Mouse (Mus musculus) heart, embryonic 13.5 days (tissue): ENCODE measurements around the gene F12. TPM values are rescaled to one million over a fixed set of nuclear protein-coding genes. Genes with fewer than 3 reads are reported as not detected.

Experiments
- ATAC-seq: fragments of 200-750 bp; cut with Nextera tagmentation; 2 replicates; pipeline ENCODE4 v1.8.0; 2017; ENCODE audit warnings: moderate TSS enrichment; ENCODE audit not compliant: insufficient number of reproducible peaks, low FRiP score, low TSS enrichment; ENCODE audit errors: extremely low read depth
- H3K27ac ChIP-seq: fragments of 300-500 bp; sonication (generic); replicated peaks from 2 replicates; pipeline ENCODE4 v1.5.1; 2015; ENCODE audit warnings: moderate library complexity, mild to moderate bottlenecking, inconsistent platforms
- H3K27me3 ChIP-seq: fragments of 300-500 bp; sonication (generic); replicated peaks from 2 replicates; pipeline ENCODE4 v1.6.1; 2015; ENCODE audit warnings: mild to moderate bottlenecking, inconsistent platforms
- H3K36me3 ChIP-seq: fragments of 300-500 bp; sonication (generic); 2 replicates; pipeline ENCODE4 v1.6.1; 2015; ENCODE audit warnings: mild to moderate bottlenecking, inconsistent platforms
- H3K4me1 ChIP-seq: fragments of 300-500 bp; sonication (generic); 2 replicates; pipeline ENCODE4 v1.6.1; 2015; ENCODE audit warnings: inconsistent platforms
- H3K4me2 ChIP-seq: fragments of 300-500 bp; sonication (generic); 2 replicates; pipeline ENCODE4 v1.6.1; 2015; ENCODE audit warnings: inconsistent platforms, mild to moderate bottlenecking, moderate library complexity
- H3K4me3 ChIP-seq: fragments of 300-500 bp; sonication (generic); 2 replicates; pipeline ENCODE4 v1.5.1; 2015; ENCODE audit warnings: moderate library complexity, mild to moderate bottlenecking, inconsistent platforms
- H3K9ac ChIP-seq: fragments of 300-500 bp; sonication (generic); 2 replicates; pipeline ENCODE4 v1.6.1; 2015; ENCODE audit warnings: inconsistent platforms, mild to moderate bottlenecking, moderate library complexity
- H3K9me3 ChIP-seq: fragments of 300-500 bp; sonication (generic); 2 replicates; pipeline ENCODE4 v1.6.1; 2016; ENCODE audit warnings: inconsistent platforms
- WGBS: fragments of 180-500 bp; shearing (Covaris S2); methylation state at CpG from one replicate; pipeline ENCODE4 v1.1.7; 2015; ENCODE audit warnings: mixed read lengths; 5-methylcytosine and 5-hydroxymethylcytosine counted together
- polyA plus RNA-seq: library from polyadenylated mRNA; unstranded; fragments of >200 nt; fragmentation: Nextera tagmentation; extraction: Ambion mirVana; gene quantifications from 2 replicates; pipeline ENCODE4 v1.2.1, GENCODE M21; 2015

The F12 gene
- polyA plus RNA-seq, 1 experiment from 2014 or later: 0.28 TPM

DNA sequence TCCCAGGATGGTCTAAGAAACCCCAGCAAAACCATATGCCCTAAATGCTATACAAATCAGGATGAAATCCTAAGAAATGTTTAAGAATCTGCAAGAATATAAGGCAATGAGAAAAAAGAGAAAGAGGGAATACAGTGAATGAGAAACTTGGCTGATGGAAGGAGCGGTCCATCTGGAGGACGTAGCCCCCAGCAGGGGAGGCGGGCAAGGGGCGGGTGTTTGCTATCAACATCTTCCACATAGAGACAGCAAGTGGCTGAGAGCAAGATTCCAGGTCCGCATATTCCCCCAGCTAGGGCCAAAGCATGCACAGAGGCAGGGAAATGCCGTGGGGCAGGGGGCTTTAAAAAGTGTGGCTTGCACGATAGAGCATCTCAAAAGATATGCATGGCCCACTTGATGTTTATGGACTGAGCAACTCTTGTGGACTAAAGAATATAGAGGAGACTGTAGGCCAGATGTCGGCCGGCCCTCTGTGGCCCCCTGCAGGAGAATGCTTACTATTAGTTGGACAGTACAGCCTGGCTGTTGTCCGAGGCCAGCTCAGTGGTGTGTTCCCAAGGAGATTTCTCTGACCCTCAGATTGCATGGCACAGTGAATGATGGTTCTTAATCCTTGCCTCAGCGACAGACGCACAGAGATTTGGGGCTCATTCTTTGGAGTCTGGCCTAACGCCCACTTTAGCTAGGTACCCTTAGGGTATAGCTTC is 42.4 kb upstream of the F12 start:
- peaks cover 96% of the 10 kb centered on the region for H3K27me3 ChIP-seq
- WGBS: 33% methylated on average over 13 of the region's 13 CpGs
- no peak overlapping the region for H3K9ac ChIP-seq
- peaks cover 42% of the 10 kb centered on the region for H3K4me1 ChIP-seq
- ATAC-seq: no peak
- no peaks in the 10 kb centered on the region for H3K9me3 ChIP-seq
- H3K36me3 ChIP-seq: peaks cover 6% of the 10 kb centered on the region
- no peak overlapping the region for H3K4me2 ChIP-seq
- no peak overlapping the region for H3K27ac ChIP-seq
- no peak overlapping the region for H3K4me3 ChIP-seq

DNA sequence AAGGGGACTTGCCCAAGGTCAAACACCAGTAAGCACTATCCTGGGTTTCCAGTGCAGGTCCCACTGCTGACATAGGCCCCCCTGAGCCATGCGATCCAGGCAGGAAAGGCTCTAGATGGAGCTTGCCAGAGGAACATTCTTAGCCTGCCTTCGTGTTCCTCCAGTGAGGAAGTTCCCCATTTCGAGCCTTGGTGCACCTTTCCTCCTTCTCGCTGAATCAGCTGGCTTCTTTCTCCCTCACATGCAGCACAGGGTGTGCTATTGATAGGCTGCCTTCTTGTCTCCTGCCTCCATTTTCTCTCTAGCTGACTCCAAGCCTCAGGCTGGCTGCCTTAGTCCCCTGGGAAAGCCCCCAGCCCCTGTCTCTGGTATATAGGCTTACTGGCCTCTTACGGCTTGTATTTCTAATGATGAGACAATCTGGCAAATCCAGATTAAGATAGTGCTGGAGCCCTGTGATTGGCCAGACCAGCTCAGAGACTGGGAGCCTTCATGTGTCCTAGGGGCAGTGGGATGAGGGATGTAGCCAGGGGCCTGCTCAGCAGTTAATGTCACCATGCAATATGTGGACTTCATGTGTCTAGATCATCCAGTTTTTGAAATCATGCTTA is 39.3 kb upstream of the F12 start:
- H3K4me3 ChIP-seq: no peak overlapping the region
- no peaks in the 10 kb centered on the region for H3K9me3 ChIP-seq
- H3K4me2 ChIP-seq: no peak overlapping the region
- H3K36me3 ChIP-seq: peaks cover 13% of the 10 kb centered on the region
- H3K27me3 ChIP-seq: peaks cover 76% of the 10 kb centered on the region
- no peak overlapping the region for H3K27ac ChIP-seq
- ATAC-seq: no peak
- H3K9ac ChIP-seq: no peak overlapping the region
- H3K4me1 ChIP-seq: peaks cover 23% of the 10 kb centered on the region
- WGBS: 65% methylated on average over 5 of the region's 5 CpGs

DNA sequence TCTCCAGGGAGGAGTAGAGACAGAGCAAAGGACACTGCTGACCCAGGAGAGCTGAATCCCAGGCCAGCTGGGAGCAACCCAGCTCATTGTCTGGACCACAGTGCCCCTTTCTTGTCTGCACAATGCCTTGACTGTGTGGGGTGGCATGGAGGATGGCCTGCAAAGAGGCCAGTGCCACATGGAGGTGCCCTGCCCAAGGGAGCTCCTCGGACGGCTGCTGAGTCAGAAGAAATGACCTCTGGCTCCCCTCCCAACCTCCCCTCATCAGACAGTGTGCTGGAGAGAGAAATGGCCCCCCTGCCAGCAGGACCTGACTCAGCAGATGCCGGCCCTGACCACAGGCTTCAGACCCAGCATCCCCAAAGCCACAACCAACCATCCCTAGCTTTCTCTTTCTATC is 38.6 kb upstream of the F12 start:
- WGBS: 29% methylated on average over 3 of the region's 3 CpGs
- Histone ChIP-seq H3K9me3 (no peaks in the 10 kb centered on the region), H3K4me2 (peak overlapping the region; percentile 98), H3K9ac (peak overlapping the region; percentile 40; the same call in 1 of the 2 replicates), H3K4me1 (peaks cover 20% of the 10 kb centered on the region), H3K27ac (no peak overlapping the region), H3K4me3 (peak overlapping the region; percentile 73; the same call in 1 of the 2 replicates), H3K27me3 (peaks cover 69% of the 10 kb centered on the region), H3K36me3 (peaks cover 18% of the 10 kb centered on the region)
- no peak for ATAC-seq

DNA sequence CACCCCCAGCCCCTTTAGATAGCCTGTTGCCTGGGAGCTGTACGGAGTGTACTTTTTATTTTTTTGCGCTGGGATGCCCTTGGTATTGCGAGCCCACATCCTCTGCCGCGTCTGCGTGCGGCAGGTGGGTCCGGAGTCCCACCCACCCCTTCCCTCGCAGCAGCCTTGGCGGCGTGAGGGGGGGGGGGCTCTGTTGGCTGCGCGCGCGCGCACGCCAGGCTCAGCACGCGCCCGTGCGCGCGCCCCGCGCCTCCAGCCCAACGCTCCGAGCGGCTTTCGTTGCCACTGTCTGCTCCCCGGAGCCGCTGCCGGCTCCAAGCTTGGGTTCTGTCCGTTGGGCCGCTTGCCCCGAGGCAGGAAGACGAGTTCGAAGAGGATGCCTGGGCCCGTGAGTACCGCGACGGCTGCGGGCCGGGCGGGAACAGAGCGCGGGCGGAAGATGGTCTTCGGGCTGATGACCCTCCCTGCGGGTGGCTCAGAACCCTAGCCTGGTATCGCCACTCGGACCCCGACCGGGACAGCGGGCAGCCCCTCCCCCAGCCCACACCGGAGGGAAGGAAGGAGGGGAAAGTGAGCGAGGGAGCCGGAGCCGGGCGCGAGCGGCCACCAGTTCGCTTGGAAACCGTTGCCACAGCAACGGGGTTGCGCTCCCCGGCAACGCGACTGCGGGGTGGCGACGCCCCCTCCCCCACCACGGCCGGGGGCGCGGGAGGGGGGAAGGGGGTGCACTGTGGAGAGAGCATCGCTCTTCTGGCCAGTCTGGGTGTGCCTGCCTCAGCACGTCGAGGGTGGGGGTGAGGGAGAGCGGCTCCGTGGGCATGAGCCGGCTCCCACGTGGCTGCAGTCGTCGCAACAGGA is 37.7 kb upstream of the F12 start, which contains the start of gene Prr7:
Gene Prr7, plus strand, starts transcription at position 241 of the 858 bp plus-strand sequence.
- Histone ChIP-seq H3K4me1 (peaks cover 20% of the 10 kb centered on the region), H3K27me3 (peaks cover 60% of the 10 kb centered on the region), H3K4me2 (peak within 1 kb of the TSS; percentile 98), H3K4me3 (peak within 1 kb of the TSS; percentile 73), H3K9ac (peak within 1 kb of the TSS; percentile 85), H3K27ac (no peak within 1 kb of the TSS), H3K36me3 (peaks cover 27% of the 10 kb centered on the region), H3K9me3 (no peaks in the 10 kb centered on the region)
- ATAC-seq: peak; percentile 35; the same call in 1 of the 2 replicates
- under 1% methylated on average over 80 of the region's 84 CpGs for WGBS

DNA sequence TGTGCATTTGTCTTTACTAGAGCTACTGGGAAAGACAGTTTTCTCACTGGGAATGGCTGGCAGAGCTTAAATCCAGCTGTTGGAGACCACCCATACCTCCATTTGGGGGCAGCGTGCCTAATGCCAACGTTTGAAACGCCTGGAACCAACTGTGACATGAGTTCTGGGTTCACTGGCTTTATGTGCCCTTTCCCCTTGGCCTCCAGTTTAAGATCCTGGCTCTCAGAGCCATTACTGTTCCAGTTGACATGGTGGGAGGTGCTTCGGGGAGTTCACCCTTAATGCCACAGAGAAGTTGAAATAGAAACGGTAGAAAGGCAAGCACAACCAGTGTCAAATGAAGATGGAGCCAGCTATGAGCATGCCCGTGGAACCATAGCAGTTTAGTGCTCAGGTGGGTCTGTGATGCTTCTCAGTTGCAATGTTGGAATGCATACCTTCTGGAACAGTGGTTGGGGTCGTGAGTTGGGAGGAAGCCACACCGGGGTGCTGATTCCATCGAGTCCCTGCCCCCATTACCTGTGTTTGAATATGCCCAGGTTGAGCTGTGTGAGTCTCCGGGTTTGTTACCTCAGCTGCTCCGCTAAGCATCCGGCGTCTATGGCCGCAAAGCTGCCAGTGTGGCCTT is 36.9 kb upstream of the F12 start:
- Histone ChIP-seq H3K27ac (no peak overlapping the region), H3K4me1 (peaks cover 20% of the 10 kb centered on the region), H3K4me3 (peak overlapping the region; percentile 73), H3K27me3 (peaks cover 53% of the 10 kb centered on the region), H3K9me3 (no peaks in the 10 kb centered on the region), H3K4me2 (peak overlapping the region; percentile 98), H3K9ac (peak overlapping the region; percentile 85), H3K36me3 (peaks cover 35% of the 10 kb centered on the region)
- 17% methylated on average over 14 of the region's 14 CpGs for WGBS
- ATAC-seq: no peak

DNA sequence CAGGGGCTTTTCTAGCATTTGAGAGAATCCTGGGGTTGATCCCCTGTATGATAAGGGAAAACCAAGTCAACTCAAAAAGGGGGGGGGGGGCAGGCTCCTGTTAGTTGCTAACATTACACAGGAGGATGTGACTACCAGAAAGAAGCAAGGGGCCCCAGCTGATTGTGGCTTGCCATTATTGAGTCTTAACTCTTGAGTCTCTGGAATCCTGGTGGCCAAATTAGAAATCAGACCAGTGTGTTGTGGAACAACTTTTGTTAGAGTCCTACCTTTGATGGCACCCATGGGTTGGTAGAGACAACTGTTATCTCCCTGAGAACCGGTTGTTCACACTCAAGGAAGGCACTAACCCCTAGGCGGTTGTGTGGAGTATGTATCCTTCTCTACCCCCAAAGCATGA is 36.4 kb upstream of the F12 start:
- peaks cover 39% of the 10 kb centered on the region for H3K36me3 ChIP-seq
- H3K4me2 ChIP-seq: no peak overlapping the region
- H3K4me3 ChIP-seq: no peak overlapping the region
- H3K27ac ChIP-seq: no peak overlapping the region
- H3K9me3 ChIP-seq: no peaks in the 10 kb centered on the region
- ATAC-seq: no peak
- 48% methylated on average over 2 of the region's 2 CpGs for WGBS
- H3K27me3 ChIP-seq: peaks cover 48% of the 10 kb centered on the region
- H3K9ac ChIP-seq: no peak overlapping the region
- peaks cover 20% of the 10 kb centered on the region for H3K4me1 ChIP-seq

DNA sequence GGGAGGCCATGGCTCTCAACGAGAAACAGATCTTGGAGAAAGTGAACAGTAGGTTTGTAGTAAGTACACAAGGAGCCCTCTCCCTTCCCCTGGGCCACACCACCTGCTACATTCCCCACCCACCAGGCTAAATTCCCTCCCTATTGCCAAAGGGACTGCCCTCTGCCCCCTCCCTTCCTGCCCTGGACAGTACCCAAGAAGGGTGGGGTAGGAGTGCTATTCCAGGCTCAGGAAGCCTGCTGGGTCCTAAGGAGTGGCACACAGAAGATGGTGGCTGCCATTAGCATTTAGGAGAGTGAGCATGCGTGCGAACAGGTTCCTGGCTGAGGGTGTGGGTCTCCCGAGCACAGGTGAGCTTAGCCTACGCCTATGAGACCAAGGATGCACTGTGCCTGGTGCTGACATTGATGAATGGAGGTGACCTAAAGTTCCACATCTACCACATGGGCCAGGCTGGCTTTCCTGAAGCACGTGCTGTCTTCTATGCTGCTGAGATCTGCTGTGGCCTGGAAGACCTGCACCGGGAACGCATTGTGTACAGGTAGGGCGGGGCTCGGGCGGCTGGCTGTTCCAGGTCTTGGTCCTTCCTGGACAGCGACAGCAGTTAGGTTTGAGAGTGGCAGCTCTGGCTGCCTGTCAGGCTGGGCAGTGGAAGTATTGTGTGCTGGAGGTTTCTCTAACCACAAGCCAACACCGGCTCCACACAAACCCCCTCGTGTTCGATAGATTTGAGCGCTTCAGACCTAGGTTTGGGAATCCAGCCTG is 25.4 kb upstream of the F12 start:
- Histone ChIP-seq H3K4me3 (no peak overlapping the region), H3K9ac (no peak overlapping the region), H3K27me3 (no peaks in the 10 kb centered on the region), H3K27ac (no peak overlapping the region), H3K9me3 (no peaks in the 10 kb centered on the region), H3K36me3 (peaks cover 79% of the 10 kb centered on the region), H3K4me2 (no peak overlapping the region), H3K4me1 (peaks cover 19% of the 10 kb centered on the region)
- ATAC-seq: no peak
- 89% methylated on average over 16 of the region's 16 CpGs for WGBS

DNA sequence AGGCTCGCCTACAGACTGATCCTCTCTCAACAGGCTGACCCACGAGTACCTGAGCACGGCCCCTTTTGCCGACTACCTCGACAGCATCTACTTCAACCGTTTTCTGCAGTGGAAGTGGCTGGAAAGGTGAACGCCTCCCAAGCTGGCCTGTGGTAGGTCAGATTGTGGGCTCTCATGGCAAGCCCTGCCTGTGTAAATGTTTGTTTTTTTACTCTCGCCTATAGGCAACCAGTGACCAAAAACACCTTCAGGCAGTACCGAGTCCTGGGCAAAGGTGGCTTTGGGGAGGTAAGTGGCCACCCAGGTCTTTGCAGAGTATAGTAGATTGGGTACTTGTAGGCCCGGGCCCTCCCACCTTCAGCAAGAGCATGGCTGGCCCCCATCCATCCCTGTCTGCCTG is 24.7 kb upstream of the F12 start:
- Histone ChIP-seq H3K4me2 (no peak overlapping the region), H3K4me1 (peaks cover 26% of the 10 kb centered on the region), H3K27me3 (no peaks in the 10 kb centered on the region), H3K27ac (no peak overlapping the region), H3K9ac (no peak overlapping the region), H3K36me3 (peaks cover 72% of the 10 kb centered on the region), H3K9me3 (no peaks in the 10 kb centered on the region), H3K4me3 (no peak overlapping the region)
- ATAC-seq: no peak
- 89% methylated on average over 10 of the region's 10 CpGs for WGBS

DNA sequence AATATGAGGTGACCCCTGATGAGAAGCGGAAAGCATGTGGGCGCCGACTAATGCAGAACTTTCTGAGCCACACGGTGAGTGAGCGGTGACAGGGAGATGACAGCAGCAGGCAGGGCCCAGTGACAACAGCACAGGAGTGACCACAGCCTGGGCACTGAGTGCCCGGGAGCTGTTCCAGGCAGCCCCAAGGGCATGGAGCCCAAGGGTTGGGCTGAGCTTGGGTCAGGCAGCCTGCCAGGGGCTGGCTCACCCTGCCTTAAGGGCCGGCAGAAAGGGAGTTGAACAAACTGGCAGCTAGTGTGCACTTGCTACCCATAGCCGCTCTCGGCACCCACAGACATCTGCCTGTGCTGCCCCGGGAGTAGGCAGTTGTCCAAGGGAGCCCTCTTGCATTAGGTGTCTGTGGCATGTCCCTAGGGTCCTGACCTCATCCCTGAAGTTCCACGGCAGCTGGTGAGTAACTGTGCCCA is 24.0 kb upstream of the F12 start:
- Histone ChIP-seq H3K4me2 (no peak overlapping the region), H3K4me1 (peaks cover 32% of the 10 kb centered on the region), H3K9me3 (no peaks in the 10 kb centered on the region), H3K4me3 (no peak overlapping the region), H3K36me3 (peaks cover 65% of the 10 kb centered on the region), H3K27me3 (no peaks in the 10 kb centered on the region), H3K27ac (no peak overlapping the region), H3K9ac (no peak overlapping the region)
- no peak for ATAC-seq
- WGBS: 68% methylated on average over 11 of the region's 11 CpGs

DNA sequence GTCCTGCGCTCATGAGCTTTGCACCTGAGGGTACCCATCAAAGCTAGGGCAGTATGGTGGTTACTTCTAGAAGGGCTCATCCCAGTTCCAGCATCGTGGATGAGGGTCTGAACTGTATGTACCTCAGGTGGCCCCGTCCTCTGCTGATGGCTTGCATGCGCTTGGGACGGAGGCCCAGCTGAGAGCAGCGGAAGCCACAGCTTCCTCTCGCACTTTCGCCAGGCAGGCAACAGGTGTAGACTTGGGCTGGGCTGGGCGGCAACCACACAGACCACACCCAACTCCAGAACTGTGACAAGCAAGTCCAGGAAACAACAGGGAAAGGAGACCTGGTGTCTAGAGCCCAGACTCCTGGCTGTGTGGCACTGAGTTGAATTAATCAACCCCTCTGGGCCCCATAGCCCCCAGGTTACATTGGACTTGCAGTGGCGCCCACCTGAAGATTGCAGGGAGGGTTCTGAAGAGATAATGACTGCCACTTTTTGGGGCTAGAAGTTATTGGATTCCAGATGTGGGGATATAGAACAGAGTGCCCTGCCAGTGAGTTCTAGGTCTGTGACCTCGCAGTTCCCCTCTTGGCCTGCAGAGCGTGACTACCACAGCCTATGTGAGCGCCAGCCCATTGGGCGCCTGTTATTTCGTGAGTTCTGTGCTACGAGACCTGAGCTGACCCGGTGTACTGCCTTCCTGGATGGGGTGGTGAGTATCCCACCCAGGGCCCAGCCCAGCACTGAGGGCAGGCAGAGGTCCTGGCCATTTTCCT is 23.3 kb upstream of the F12 start:
- ATAC-seq: no peak
- no peak overlapping the region for H3K27ac ChIP-seq
- H3K4me1 ChIP-seq: peaks cover 32% of the 10 kb centered on the region
- no peaks in the 10 kb centered on the region for H3K9me3 ChIP-seq
- WGBS: 90% methylated on average over 17 of the region's 17 CpGs
- no peaks in the 10 kb centered on the region for H3K27me3 ChIP-seq
- H3K4me2 ChIP-seq: no peak overlapping the region
- H3K9ac ChIP-seq: no peak overlapping the region
- H3K36me3 ChIP-seq: peaks cover 58% of the 10 kb centered on the region
- H3K4me3 ChIP-seq: no peak overlapping the region
